ENCODE assay signal across 1 mouse cellular context in genomic region chr2:25267241-25267640, GRCm38 (mm10).
TF ChIP-seq lines count a peak whose summit lies in the region.

No protein-coding gene starts in this region.

TF ChIP-seq in MEL, 35 proteins besides CTCF, POLR2A, EP300 and RAD21:
- TF ChIP-seq MYB (IDR thresholded peaks at IDR 0.05; ENCODE audit: low read depth, low read length) (no peak), ZKSCAN1 (IDR thresholded peaks at IDR 0.05; ENCODE audit: low read depth, low read length) (no peak), ZC3H11A (IDR thresholded peaks at IDR 0.05; ENCODE audit: low read depth, low read length) (no peak), MAX (IDR thresholded peaks at IDR 0.05; ENCODE audit: low read length) (no peak), CHD1 (IDR thresholded peaks at IDR 0.05; ENCODE audit: low read depth, low read length) (no peak), JUND (IDR thresholded peaks at IDR 0.05; ENCODE audit: low read depth, low read length) (no peak)
